Mouse (Mus musculus) myocyte (in vitro differentiated cells): ENCODE data around the gene Odf4.

Experiments used
- CEBPB ChIP-seq: IDR thresholded peaks from 2 replicates; pipeline ENCODE4 v1.6.1; 2011; ENCODE audit warnings: mild to moderate bottlenecking, moderate library complexity; ENCODE audit not compliant: poor library complexity, insufficient read depth, severe bottlenecking
- POLR2A ChIP-seq: IDR thresholded peaks from one replicate; pipeline ENCODE4 v1.6.1; 2011; ENCODE audit warnings: low read depth, mild to moderate bottlenecking, control low read depth, moderate library complexity; ENCODE audit not compliant: insufficient read length
- TCF12 ChIP-seq: IDR thresholded peaks from one replicate; pipeline ENCODE4 v1.6.1; 2011; ENCODE audit warnings: mild to moderate bottlenecking, control low read depth; ENCODE audit not compliant: poor library complexity, insufficient read depth, severe bottlenecking
- TCF3 ChIP-seq: IDR thresholded peaks from one replicate; pipeline ENCODE4 v1.6.1; 2011; ENCODE audit warnings: low read depth, control low read depth; ENCODE audit not compliant: insufficient read length
- USF1 ChIP-seq: IDR thresholded peaks from one replicate; pipeline ENCODE4 v1.6.1; 2011; ENCODE audit warnings: low read depth, mild to moderate bottlenecking, control low read depth, moderate library complexity

- TF ChIP-seq CEBPB (no peak), USF1 (no peak), POLR2A (no peak), TCF12 (no peak), TCF3 (no peak)
These were observed 26.1 kb downstream of the Odf4 start for GRCm38 (mm10) chr11:68900519-68901350.
